Mouse (Mus musculus) embryonic facial prominence, embryonic 13.5 days (tissue): ENCODE data around the gene Klk1b11. TPM values are rescaled to one million over a fixed set of nuclear protein-coding genes. Genes with fewer than 3 reads are reported as not detected.

Experiments used
- ATAC-seq: fragments of 200-750 bp; cut with Nextera tagmentation; 2 replicates; pipeline ENCODE4 v1.8.0; 2017; ENCODE audit warnings: low read depth; ENCODE audit not compliant: insufficient number of reproducible peaks, insufficient read depth, low FRiP score, low TSS enrichment
- H3K27ac ChIP-seq: fragments of 300-500 bp; sonication (generic); 2 replicates; pipeline ENCODE4 v1.5.1; 2015; ENCODE audit warnings: moderate library complexity, mild to moderate bottlenecking, inconsistent platforms
- H3K27me3 ChIP-seq: fragments of 300-500 bp; sonication (generic); 2 replicates; pipeline ENCODE4 v1.6.1; 2015; ENCODE audit warnings: mild to moderate bottlenecking, inconsistent platforms
- H3K36me3 ChIP-seq: fragments of 300-500 bp; sonication (generic); 2 replicates; pipeline ENCODE4 v1.6.1; 2015; ENCODE audit warnings: mild to moderate bottlenecking, inconsistent platforms
- H3K4me1 ChIP-seq: fragments of 300-500 bp; sonication (generic); 2 replicates; pipeline ENCODE4 v1.6.1; 2015; ENCODE audit warnings: inconsistent platforms
- H3K4me2 ChIP-seq: fragments of 300-500 bp; sonication (generic); 2 replicates; pipeline ENCODE4 v1.6.1; 2015; ENCODE audit warnings: moderate library complexity, mild to moderate bottlenecking, inconsistent platforms
- H3K4me3 ChIP-seq: fragments of 300-500 bp; sonication (generic); 2 replicates; pipeline ENCODE4 v1.5.1; 2015; ENCODE audit warnings: mild to moderate bottlenecking, inconsistent platforms
- H3K9ac ChIP-seq: fragments of 300-500 bp; sonication (generic); 2 replicates; pipeline ENCODE4 v1.6.1; 2015; ENCODE audit warnings: mild to moderate bottlenecking, inconsistent platforms
- H3K9me3 ChIP-seq: fragments of 300-500 bp; sonication (generic); 2 replicates; pipeline ENCODE4 v1.6.1; 2016; ENCODE audit warnings: inconsistent platforms
- WGBS: fragments of 180-500 bp; shearing (Covaris S2); methylation state at CpG from one replicate; pipeline ENCODE4 v1.1.7; 2015; ENCODE audit warnings: mixed read lengths; 5-methylcytosine and 5-hydroxymethylcytosine counted together
- polyA plus RNA-seq: library from polyadenylated mRNA; unstranded; fragments of >200 nt; fragmentation: Nextera tagmentation; extraction: Ambion mirVana; gene quantifications from 2 replicates; pipeline ENCODE4 v1.2.1, GENCODE M21; 2015

The Klk1b11 gene
- polyA plus RNA-seq, 1 experiment from 2014 or later, result not detected

GRCm38 (mm10) chr7:44015071-44015470, 19.4 kb downstream of the Klk1b11 start:
- 87% methylated on average over 5 of the region's 5 CpGs for WGBS
- H3K27ac ChIP-seq, result no peak overlapping the region
- no peak overlapping the region for H3K4me3 ChIP-seq
- ATAC-seq, result no peak
- no peaks in the 10 kb centered on the region for H3K27me3 ChIP-seq
- no peak overlapping the region for H3K4me2 ChIP-seq
- H3K9ac ChIP-seq, result no peak overlapping the region
- H3K9me3 ChIP-seq, result no peaks in the 10 kb centered on the region
- H3K36me3 ChIP-seq, result no peaks in the 10 kb centered on the region
- no peaks in the 10 kb centered on the region for H3K4me1 ChIP-seq

Other genes starting within 250 kb of the Klk1b11 start
- 0.25 TPM in 1 of 2 replicates, not detected in the other for gene Klk12, start 227.0 kb upstream of the Klk1b11 start, polyA plus RNA-seq
- gene Klk11, start 221.3 kb upstream of the Klk1b11 start, polyA plus RNA-seq, result 1.3 and 3.0 TPM in 2 replicates
- gene Klk10, start 214.8 kb upstream of the Klk1b11 start, polyA plus RNA-seq, result 3.0 and 3.6 TPM in 2 replicates
- 0.46 and 0.83 TPM in 2 replicates for gene Klk9, start 204.0 kb upstream of the Klk1b11 start, polyA plus RNA-seq
- 23.9 and 25.1 TPM in 2 replicates for gene Klk8, start 198.3 kb upstream of the Klk1b11 start, polyA plus RNA-seq
- gene Klk7, start 184.6 kb upstream of the Klk1b11 start, polyA plus RNA-seq, result 0.35 TPM in 1 of 2 replicates, not detected in the other
- gene Klk6, start 171.4 kb upstream of the Klk1b11 start, polyA plus RNA-seq, result not detected in 2 replicates
- gene Klk5, start 153.9 kb upstream of the Klk1b11 start, polyA plus RNA-seq, result 1.1 TPM in 1 of 2 replicates, not detected in the other
- gene Klk4, start 114.7 kb upstream of the Klk1b11 start, polyA plus RNA-seq, result 0.44 TPM in 1 of 2 replicates, not detected in the other
- gene Klk15, start 62.1 kb upstream of the Klk1b11 start, polyA plus RNA-seq, result not detected in 2 replicates
- not detected in 2 replicates for gene Klk1b8, start 45.2 kb upstream of the Klk1b11 start, polyA plus RNA-seq
- gene Klk1b1, start 29.1 kb upstream of the Klk1b11 start, polyA plus RNA-seq, result not detected in 2 replicates
- not detected in 2 replicates for gene Klk1b9, start 19.8 kb upstream of the Klk1b11 start, polyA plus RNA-seq
- gene Klk1b26, start 16.3 kb downstream of the Klk1b11 start, polyA plus RNA-seq, result not detected in 2 replicates
- not detected in 2 replicates for gene Klk1b27, start 56.4 kb downstream of the Klk1b11 start, polyA plus RNA-seq
- gene Klk1b21, start 106.5 kb downstream of the Klk1b11 start, polyA plus RNA-seq, result not detected in 2 replicates
- not detected in 2 replicates for gene Klk1b22, start 116.8 kb downstream of the Klk1b11 start, polyA plus RNA-seq
- not detected in 2 replicates for gene Klk1b16, start 140.9 kb downstream of the Klk1b11 start, polyA plus RNA-seq
- not detected in 2 replicates for gene Klk1b24, start 192.4 kb downstream of the Klk1b11 start, polyA plus RNA-seq
- not detected in 2 replicates for gene Klk1b3, start 202.3 kb downstream of the Klk1b11 start, polyA plus RNA-seq
- not detected in 2 replicates for gene Klk1b4, start 211.6 kb downstream of the Klk1b11 start, polyA plus RNA-seq
- not detected in 2 replicates for gene Klk1b5, start 220.1 kb downstream of the Klk1b11 start, polyA plus RNA-seq
- not detected in 2 replicates for gene Klk1, start 229.5 kb downstream of the Klk1b11 start, polyA plus RNA-seq
- 0.21 TPM in 1 of 2 replicates, not detected in the other for gene Gm36864, start 240.3 kb downstream of the Klk1b11 start, polyA plus RNA-seq